Mouse (Mus musculus) embryonic stem cell, embryonic (primary cell): ENCODE data around the gene Gm37240.
"Not testable (repeated sequence)": the region's sequence is repeated elsewhere in the genome, so short reads cannot be mapped to it uniquely, and the experiment has no call there.

Experiments
- CTCF ChIA-PET, 4 experiments: fragments of 300-600 bp in 2 of 4; fragments of 350-600 bp in 2 of 4; sonication (Branson Sonifier 250); formaldehyde crosslinking; loops; one replicate each; lab custom pipeline; 2022; ENCODE audit warnings: inconsistent platforms in 2 of 4; lab: Charles Lee
- POLR2A ChIA-PET, 4 experiments: fragments of 300-600 bp in 2 of 4; fragments of 350-600 bp in 2 of 4; sonication (Branson Sonifier 250); formaldehyde crosslinking; loops; one replicate each; lab custom pipeline; 2022; ENCODE audit warnings: antibody characterized with exemption in 4 of 4, inconsistent platforms in 1 of 4; lab: Charles Lee

Gm37240 gene

DNA sequence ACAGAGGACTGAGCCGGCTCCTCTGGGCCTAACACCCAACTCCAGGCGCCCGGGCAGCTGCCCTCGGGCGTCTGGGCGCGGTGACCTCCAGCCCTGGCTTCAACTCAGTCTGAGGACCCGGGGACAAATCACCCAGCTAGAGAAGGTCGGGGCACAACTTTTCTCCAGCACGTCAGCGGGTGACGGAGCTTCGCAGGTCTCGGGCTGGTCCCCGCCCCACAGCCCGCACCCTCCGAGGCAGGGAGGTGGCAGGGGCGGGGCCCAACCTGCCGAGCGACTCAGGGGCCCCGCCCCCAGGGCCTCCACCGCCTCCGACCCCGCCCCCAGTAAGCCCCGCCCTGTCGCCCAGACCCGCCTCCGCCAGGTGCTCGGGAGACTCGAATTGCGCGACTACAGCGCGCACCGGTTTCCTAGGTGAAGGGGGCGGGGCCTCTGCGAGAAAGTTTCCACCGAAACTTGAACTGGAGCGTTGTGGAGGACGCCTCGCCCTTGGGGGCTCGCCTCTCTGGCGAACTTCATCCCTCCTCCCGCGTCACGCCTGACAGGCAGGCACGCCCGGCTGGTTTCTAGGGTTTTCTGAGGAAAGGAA lies at the start of gene Gm37240, which contains the start of gene Glt28d2:
Gm37240 (minus strand) TSS at position 280 of the 589 bp plus-strand sequence.
Glt28d2 (minus strand) TSS at position 278 of the 589 bp plus-strand sequence.
- POLR2A ChIA-PET = interaction anchor here in 3 of 4 experiments (0.5 to 1.8 kb wide), 13 partner anchors 13 to 1304 kb away, joined by 3 to 8 read pairs (median 4); partner anchors contain the start of genes Gatb (in 1 of the 3) and Sh3d19 (in 1 of the 3)
- CTCF ChIA-PET = interaction anchor here in 2 of 4 experiments (0.6 to 2.1 kb wide), 3 partner anchors 30 to 1060 kb away, joined by 3 to 5 read pairs (median 4); no protein-coding TSS in a partner anchor

DNA sequence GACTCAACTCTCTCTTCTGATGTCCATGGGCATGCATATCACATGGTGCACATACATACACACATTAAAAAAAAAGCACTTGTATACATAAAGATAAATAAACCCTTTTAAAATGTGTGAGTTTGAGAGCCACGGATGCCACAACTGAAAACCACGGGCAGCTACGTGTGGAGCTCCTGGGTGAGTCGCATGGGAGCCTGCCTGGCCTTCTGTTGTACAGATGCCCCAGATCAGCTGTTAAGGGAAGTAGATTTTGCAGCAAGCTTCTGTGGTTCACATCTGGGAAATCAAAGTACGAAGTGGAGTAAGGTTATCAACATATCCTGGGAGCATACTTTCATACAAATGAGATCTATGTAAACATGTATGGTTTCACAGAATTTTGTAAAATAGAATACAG lies 46.3 kb upstream of the Gm37240 start:
- POLR2A ChIA-PET = no interaction called here
- CTCF ChIA-PET = no interaction called here

DNA sequence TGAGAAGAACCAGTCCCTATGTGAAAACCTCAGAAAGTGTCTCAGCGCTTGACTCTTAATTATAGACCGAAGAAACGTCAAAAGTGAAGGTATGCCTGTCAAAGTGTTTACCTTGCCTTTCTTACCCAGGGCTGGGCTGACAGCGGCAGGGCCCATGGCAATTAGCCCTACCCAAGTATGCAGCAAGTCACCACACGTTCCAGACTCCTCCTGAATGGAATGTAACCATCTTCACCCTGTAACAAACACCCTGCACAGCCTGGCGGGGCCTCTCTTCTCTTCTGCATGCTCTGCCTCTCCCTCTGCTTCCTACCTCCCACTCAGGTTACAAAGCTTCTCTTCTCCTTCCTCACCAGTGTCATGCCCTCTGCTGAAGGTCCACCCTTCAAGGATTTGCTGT lies 44.5 kb upstream of the Gm37240 start:
- POLR2A ChIA-PET = no interaction called here
- CTCF ChIA-PET = interaction anchor here in 1 of 4 experiments (0.7 kb wide), 1 partner anchor 125 kb away, joined by 6 read pairs; no protein-coding TSS in a partner anchor

DNA sequence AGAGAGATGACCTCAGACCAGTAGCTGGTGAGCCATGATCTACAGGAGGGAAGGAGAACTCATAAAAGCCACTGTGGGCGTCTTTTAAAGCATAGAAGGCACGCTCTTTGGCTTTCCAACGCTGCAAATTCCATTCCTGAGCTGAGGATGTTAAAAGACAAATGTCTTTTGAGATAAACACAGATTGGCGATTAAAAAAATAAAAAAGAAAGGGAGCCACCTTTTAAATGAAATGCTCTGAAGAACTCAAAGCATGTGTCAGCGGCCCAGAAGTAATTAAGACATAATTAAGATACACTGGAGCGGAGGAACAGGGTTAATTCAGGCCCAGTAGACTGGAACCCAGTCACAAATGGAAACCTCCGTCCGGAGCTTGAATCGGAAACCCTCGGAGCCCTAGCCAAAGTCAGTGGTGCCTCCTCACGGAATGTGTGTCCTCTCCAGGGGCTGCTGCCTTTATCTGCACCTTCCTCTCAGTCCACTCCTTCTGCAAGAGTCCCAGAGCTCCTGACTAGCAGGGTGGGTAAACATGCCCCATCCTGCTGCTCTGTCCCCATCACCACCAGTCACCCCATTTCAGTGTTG lies 43.4 kb upstream of the Gm37240 start:
- POLR2A ChIA-PET = no interaction called here
- CTCF ChIA-PET = interaction anchor here in 3 of 4 experiments (0.6 to 0.8 kb wide), 4 partner anchors 71 to 1590 kb away, joined by 3 to 6 read pairs (median 5); partner anchors contain the start of gene Prss48 (in 2 of the 3)

DNA sequence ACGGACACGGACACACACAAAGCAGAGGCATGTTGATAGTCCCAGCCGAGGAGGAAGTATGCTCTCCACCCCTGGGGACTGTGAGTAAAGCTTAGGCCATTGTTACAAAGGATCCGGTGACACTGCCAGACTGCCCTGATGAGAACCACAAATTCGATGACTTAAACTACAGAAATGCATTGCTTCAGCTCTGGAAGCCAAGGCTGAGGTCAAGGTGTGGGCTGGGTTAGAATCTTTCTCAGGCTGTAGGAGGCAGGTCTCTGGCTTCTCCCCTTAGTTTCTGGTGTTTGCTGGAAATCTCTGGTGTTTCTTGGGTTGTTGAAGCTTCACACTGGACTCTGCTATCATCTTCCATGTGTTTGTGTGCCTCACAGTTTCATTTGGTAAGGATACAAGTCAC lies 42.4 kb upstream of the Gm37240 start:
- POLR2A ChIA-PET = interaction anchor here in 1 of 4 experiments (0.5 kb wide), 1 partner anchor 37 kb away, joined by 6 read pairs; no protein-coding TSS in a partner anchor
- CTCF ChIA-PET = interaction anchor here in 1 of 4 experiments (0.9 kb wide), 1 partner anchor 56 kb away, joined by 4 read pairs; no protein-coding TSS in a partner anchor

DNA sequence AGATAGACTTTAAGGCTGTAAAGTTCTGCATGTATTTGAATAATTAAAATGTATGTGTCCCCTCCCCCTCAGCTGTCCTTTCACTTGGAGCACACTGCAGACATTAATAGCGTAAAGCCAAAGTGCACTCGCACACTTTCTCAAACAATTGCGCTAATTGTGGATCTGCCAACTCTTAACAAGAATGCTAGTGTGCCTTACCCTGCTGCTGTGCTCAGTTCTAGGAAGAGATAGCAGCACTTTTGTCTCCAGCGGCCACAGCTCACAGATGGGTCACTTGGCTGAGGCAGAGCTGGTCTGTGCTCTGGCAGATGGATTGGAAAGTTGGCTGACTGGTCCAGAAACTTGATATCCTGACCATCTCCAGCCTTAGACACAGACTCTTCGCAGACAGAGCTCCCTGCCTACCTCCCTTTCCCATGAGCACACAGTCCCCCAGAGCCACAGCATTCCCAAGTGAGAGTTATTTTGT lies 40.9 kb upstream of the Gm37240 start:
- POLR2A ChIA-PET = interaction anchor here in 1 of 4 experiments (0.5 kb wide), 1 partner anchor 209 kb away, joined by 3 read pairs; no protein-coding TSS in a partner anchor

DNA sequence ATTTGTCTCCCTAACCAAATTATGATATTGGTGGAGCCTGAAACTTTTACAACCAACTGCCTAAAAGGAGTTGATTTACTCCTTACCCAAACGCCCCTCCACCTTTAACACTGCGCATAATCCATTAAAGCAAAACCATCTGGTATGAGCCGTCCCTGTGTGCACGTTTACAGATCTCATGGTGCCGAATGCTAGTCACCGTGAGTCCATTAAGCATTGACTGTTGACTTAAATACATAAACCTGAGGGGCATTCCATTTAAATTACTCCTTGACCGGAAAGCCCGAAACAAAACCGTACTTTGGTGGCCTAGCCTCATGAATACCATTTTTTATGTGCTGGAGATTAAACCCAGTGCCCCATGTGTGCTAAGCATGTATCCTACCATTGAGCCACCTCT lies 40.0 kb upstream of the Gm37240 start:
- ChIA-PET POLR2A (no interaction called here), CTCF (interaction anchor here in 3 of 4 experiments (0.6 to 1.6 kb wide), 3 partner anchors 9 to 189 kb away, joined by 3 to 4 read pairs (median 3); no protein-coding TSS in a partner anchor)

More for the DNA sequence above, 40.9 kb upstream of the Gm37240 start:
- CTCF ChIA-PET = interaction anchor here in 1 of 4 experiments (0.6 kb wide), 1 partner anchor 9 kb away, joined by 4 read pairs; no protein-coding TSS in a partner anchor

DNA sequence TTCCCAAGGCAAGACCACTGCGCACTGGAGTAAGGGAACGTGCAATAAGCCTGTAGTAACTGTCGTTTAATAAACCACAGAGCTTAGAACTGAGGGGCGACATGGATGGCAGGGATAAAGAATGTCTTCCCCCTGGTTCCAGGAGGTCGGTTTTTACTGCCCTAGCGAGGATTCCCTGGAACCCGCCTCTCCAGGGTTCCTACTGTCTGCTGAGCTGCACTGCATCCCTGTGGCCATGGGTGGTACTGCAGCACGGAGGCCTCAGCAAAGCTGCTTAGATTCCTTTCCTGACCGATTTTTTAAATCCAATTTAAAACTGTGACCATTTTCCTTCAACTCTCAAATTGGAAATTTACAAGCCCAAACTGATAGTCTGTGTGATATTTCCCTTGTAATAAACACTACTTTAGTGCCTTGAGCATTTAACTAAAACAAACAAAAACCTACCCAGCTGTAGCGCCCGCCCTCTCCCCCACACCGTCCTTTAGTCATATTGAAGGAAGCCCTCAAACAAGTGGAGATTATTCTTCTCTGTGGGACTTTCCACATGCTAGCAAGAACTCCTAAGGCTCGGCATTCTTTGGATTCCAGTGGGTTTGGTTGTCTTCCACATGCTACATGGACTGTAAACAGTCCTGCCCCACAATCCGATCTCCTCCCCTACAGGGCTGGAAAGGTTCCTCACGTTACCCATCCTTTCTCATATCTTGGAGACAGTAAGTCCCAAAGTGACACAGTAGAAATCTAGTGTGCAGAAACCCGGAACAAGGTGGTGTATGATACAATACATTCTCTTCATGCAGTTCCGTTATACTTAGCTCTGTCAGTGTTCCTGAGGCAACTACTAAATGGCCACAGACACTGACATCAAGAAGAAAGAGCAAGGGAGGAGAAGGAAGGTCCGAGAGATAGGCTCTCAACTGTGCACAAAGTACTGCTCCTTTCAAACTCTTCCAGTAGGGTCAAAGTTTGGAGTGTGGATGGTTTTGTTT lies 36.9 kb upstream of the Gm37240 start:
- POLR2A ChIA-PET = interaction anchor here in 3 of 4 experiments (0.5 to 2.4 kb wide), 8 partner anchors 62 to 851 kb away, joined by 3 to 8 read pairs (median 3); partner anchors contain the start of genes Gatb (in 1 of the 3) and Prss48 (in 1 of the 3)
- CTCF ChIA-PET = interaction anchor here (0.5 to 2.1 kb wide), 28 partner anchors 10 to 373 kb away, joined by 3 to 8 read pairs (median 3); partner anchors contain the start of genes Gatb (in 3 of the 4) and Prss48 (in 2 of the 4)

DNA sequence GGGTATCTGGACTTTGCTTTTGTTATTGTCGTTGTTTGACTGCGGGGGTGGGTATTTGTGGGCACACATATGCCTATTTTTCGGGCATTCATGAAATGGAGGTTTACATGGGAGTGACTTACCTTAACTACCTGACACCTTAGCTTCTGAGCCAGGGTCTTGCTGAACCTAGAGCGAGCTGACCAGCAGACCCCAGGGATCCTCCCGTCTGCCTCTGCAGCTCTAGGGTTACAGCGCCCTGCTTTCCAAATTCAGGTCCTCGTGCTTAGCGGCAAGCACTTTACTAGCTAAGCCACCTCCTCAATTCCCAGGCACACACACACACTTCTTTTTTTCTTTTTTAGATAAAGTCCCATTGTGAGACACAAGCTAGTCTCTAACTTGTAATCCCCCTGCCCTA lies 36.0 kb upstream of the Gm37240 start:
- CTCF ChIA-PET = interaction anchor here (0.6 to 2.1 kb wide), 14 partner anchors 23 to 1330 kb away, joined by 3 to 8 read pairs (median 4); partner anchors contain the start of genes Gatb (in 2 of the 4), Prss48 (in 1 of the 4) and Tigd4 (in 1 of the 4)
- POLR2A ChIA-PET = interaction anchor here in 2 of 4 experiments (0.8 to 2.4 kb wide), 3 partner anchors 78 to 350 kb away, joined by 3 to 8 read pairs (median 5); partner anchors contain the start of genes Gatb (in 1 of the 2) and Prss48 (in 1 of the 2)

DNA sequence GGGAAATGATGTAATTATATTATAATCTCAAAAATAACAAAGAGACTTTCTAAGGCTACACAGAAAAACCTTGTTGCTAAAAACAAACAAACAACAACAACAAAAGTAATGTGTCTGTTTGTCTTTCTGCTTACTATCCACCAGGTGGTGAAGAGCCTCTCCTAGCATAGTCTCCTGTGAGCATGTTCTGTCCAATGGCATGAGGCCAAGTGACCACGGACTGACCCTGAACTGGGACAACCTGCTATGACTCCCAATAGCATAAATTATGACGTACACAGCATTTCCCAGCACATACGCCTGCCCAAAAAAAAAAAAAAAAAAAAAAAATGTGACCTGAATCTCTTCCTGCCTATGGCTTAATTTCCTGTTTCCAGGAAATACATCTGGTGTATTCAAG lies 35.0 kb upstream of the Gm37240 start:
- ChIA-PET CTCF (interaction anchor here in 1 of 4 experiments (2.1 kb wide), 1 partner anchor 214 kb away, joined by 8 read pairs; no protein-coding TSS in a partner anchor), POLR2A (no interaction called here)

DNA sequence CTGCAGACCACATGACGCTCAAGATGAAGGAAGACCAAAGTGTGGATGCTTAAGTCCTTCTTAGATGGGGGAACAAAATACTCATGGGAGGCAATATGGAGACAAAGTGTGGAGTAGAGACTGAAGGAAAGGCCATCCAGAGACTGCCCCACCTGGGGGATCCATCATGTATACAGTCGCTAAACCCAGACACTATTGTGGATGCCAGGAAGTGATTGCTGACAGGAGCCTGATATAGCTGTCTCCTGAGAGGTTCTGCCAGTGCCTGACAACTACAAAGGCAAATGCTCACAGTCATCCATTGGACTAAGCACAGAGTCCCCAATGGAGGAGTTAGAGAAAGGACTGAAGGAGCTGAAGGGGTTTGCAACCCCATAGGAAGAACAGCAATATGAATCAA lies 33.4 kb upstream of the Gm37240 start:
- POLR2A ChIA-PET = not testable (repeated sequence)
- CTCF ChIA-PET = interaction anchor here in 1 of 4 experiments (0.6 kb wide), 1 partner anchor 98 kb away, joined by 3 read pairs; no protein-coding TSS in a partner anchor

DNA sequence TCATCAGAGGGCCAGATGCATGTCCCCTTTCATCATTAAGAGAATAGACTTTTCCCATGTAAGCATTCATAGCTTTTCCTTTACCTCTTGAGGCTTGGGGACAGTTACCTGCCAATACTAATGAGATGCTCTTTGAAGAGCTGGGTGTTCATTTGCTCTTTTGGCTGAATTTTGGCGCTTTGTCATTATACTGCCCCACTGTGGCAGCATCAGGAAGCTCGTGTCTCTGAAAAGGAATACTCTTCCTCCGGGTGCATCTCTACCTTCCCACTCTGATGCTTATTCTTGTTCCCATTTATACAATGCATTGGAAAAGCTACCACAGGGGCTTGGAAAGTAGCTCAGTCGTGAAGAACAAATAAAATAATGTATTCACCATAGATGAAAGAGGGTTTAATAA lies 30.3 kb upstream of the Gm37240 start:
- ChIA-PET CTCF (interaction anchor here (0.5 to 1.5 kb wide), 24 partner anchors 9 to 996 kb away, joined by 3 to 7 read pairs (median 3); partner anchors contain the start of genes Gatb (in 1 of the 4), Glt28d2 (in 1 of the 4), Gm37240 (in 1 of the 4) and Prss48 (in 1 of the 4)), POLR2A (interaction anchor here in 3 of 4 experiments (0.5 to 1.1 kb wide), 3 partner anchors 87 to 1877 kb away, joined by 3 to 7 read pairs (median 3); partner anchors contain the start of gene Gatb (in 1 of the 3))

DNA sequence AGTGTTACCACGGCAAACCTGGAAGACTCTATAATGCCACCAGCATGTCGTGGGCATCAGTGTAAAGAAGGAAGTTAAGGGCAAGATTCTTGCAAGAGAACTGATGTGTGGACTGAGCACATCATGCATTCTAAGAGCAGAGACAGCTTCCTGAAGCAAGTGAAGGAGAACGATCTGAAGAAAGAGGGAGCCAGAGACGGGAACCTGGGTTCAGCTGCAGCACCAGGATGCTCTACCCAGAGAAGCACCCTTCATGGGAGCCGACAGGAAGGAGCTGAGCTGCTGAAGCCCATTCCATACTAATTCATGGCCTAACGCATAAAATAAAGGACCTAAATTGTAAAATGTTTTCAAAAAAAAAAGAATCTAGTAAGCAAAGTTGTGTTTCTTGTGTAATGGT lies 27.5 kb upstream of the Gm37240 start:
- POLR2A ChIA-PET = no interaction called here
- CTCF ChIA-PET = interaction anchor here in 1 of 4 experiments (1.0 kb wide), 1 partner anchor 9 kb away, joined by 3 read pairs; no protein-coding TSS in a partner anchor

DNA sequence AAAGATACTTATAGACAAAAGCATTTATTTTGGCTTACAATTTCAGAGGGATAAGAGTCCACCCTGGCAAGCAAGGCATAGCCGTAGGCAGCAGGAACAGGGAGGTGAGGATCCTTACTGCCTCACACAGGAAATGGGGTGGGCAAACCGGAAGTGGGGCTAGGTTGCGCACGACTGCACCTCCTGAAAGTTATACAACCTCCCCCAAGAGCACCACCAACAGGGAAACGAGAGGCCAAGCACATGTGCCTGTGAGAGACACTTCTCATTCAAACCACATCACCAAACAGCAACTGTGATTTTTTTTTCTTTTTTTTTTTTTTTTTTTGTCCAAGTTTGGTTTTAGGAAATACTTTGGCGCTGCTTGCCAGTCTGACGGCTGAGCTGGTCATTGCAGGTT lies 19.8 kb upstream of the Gm37240 start:
- CTCF ChIA-PET = interaction anchor here in 3 of 4 experiments (0.7 to 1.4 kb wide), 4 partner anchors 9 to 1504 kb away, joined by 3 to 5 read pairs (median 4); no protein-coding TSS in a partner anchor

DNA sequence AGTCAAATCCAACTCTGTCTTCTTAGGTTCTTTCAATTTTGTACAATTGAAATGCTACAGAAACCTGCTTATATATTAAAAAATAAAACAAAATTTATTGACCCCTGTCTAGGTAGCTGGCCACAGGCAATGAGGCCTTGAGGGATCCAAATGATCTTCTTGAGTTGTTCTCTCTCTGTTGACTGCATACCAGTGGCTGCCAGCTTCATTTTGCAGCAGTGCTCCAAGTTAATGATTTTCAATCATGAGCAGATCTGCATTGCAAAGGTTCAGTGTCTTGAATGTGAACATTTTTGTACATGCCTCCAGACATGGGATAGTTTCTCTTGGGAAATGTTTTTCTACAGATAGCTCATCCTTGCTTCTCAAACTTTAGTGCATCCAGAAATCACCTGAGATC lies 17.1 kb upstream of the Gm37240 start:
- ChIA-PET POLR2A (no interaction called here), CTCF (no interaction called here)

More for the DNA sequence above, 19.8 kb upstream of the Gm37240 start:
- POLR2A ChIA-PET = interaction anchor here in 1 of 4 experiments (0.6 kb wide), 1 partner anchor 154 kb away, joined by 3 read pairs; no protein-coding TSS in a partner anchor

DNA sequence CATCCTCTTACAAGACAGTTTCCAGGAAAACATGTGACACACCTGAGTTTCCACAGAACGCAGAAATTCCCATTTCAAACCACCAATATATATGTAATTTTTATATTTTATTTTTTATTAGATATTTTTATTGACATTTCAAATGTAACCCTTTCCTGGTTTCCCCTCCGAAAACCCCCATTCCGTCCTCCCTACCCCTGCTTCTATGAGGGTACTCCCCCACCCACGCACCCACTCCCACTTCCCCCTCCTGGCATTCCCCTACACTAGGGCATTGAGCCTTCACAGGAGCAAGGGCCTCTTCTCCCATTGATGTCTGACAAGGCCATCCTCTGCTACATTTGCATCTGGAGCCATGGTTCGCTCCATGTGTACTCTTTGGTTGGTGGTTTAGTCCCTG lies 7.7 kb upstream of the Gm37240 start:
- POLR2A ChIA-PET = no interaction called here
- CTCF ChIA-PET = no interaction called here

DNA sequence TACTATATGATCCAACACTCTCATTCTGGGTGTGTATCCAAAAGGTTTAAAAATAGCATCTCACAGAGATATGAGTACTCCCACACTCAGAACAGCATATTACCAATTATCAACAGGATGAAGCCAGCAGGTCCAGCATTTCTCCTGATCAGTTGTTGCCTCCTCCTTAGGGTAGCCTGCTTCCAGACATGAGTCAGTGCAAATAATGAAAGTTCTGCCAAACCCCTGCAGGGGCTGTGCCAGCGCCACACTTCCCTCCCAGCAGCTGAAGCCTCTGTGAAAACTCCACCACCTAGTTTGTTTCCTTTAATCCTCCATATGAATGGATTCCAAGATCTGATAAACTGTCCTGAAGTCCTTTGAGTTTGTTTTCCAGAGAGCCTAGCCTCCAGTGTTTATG lies 4.3 kb upstream of the Gm37240 start:
- POLR2A ChIA-PET = interaction anchor here in 1 of 4 experiments (0.5 kb wide), 1 partner anchor 248 kb away, joined by 3 read pairs; no protein-coding TSS in a partner anchor
- CTCF ChIA-PET = no interaction called here
